Mouse (Mus musculus) heart, postnatal 0 days (tissue): ENCODE data around the gene Ror2. TPM values are rescaled to one million over a fixed set of nuclear protein-coding genes. Genes with fewer than 3 reads are reported as not detected.

ENCODE experiments used
- ATAC-seq: fragments of 200-750 bp; cut with Nextera tagmentation; 2 replicates; pipeline ENCODE4 v1.8.0; 2017; ENCODE audit warnings: low read depth, moderate number of reproducible peaks, moderate library complexity; ENCODE audit not compliant: insufficient read depth
- DNase-seq: peaks from one replicate; pipeline ENCODE4 v3.0.0-alpha.2; 2016; ENCODE audit warnings: low spot score
- H3K27ac ChIP-seq: fragments of 300-500 bp; sonication (generic); 2 replicates; pipeline ENCODE4 v1.5.1; 2014; ENCODE audit warnings: low read depth, mild to moderate bottlenecking
- H3K27me3 ChIP-seq: fragments of 300-500 bp; sonication (generic); 2 replicates; pipeline ENCODE4 v1.6.1; 2014; ENCODE audit warnings: low read length, mixed read lengths; ENCODE audit not compliant: control insufficient read depth, insufficient read depth
- H3K36me3 ChIP-seq: fragments of 300-500 bp; sonication (generic); replicated peaks from 2 replicates; pipeline ENCODE4 v1.6.1; 2014; ENCODE audit warnings: low read length, mixed read lengths; ENCODE audit not compliant: control insufficient read depth, insufficient read depth
- H3K4me1 ChIP-seq: fragments of 300-500 bp; sonication (generic); 2 replicates; pipeline ENCODE4 v1.6.1; 2014; ENCODE audit warnings: antibody characterized with exemption; ENCODE audit not compliant: control insufficient read depth, insufficient read depth
- H3K4me2 ChIP-seq: fragments of 300-500 bp; sonication (generic); 2 replicates; pipeline ENCODE4 v1.6.1; 2014; ENCODE audit warnings: low read depth, mild to moderate bottlenecking, low read length, moderate library complexity
- H3K4me3 ChIP-seq: fragments of 300-500 bp; sonication (generic); 2 replicates; pipeline ENCODE4 v1.5.1; 2014; ENCODE audit warnings: low read depth, low read length
- H3K9ac ChIP-seq: fragments of 300-500 bp; sonication (generic); replicated peaks from 2 replicates; pipeline ENCODE4 v1.6.1; 2014; ENCODE audit warnings: low read depth, low read length, mixed read lengths
- H3K9me3 ChIP-seq: fragments of 300-500 bp; sonication (generic); replicated peaks from 2 replicates; pipeline ENCODE4 v1.6.1; 2016; ENCODE audit warnings: low read length; ENCODE audit not compliant: control insufficient read depth
- CTCF ChIP-seq: IDR thresholded peaks from 2 replicates; pipeline ENCODE4 v1.5.1; 2016; ENCODE audit warnings: antibody characterized with exemption, control low read depth, low read depth
- EP300 ChIP-seq: IDR thresholded peaks from 2 replicates; pipeline ENCODE4 v1.6.1; 2016; ENCODE audit warnings: antibody characterized with exemption, low read depth
- WGBS: fragments of 180-500 bp; shearing (Covaris S2); extraction: QIAGEN DNeasy Blood & Tissue Kit; methylation state at CpG from one replicate; pipeline ENCODE4 v1.1.7; 2014; 5-methylcytosine and 5-hydroxymethylcytosine counted together
- polyA plus RNA-seq: library from polyadenylated mRNA; unstranded; fragments of >200 nt; fragmentation: Nextera tagmentation; extraction: Ambion mirVana; gene quantifications from 2 replicates; pipeline ENCODE4 v1.2.1, GENCODE M21; 2015
- total RNA-seq: library from RNA; depleted of rRNA; stranded (reverse); fragments of >200 nt; gene quantifications from 2 replicates; pipeline ENCODE4 v1.2.3, GENCODE M21; 2014; ENCODE audit warnings: low replicate concordance

Ror2 gene
- total and polyA plus RNA-seq, 2 experiments from 2014 or later: 6.6 to 19.1 TPM

DNA sequence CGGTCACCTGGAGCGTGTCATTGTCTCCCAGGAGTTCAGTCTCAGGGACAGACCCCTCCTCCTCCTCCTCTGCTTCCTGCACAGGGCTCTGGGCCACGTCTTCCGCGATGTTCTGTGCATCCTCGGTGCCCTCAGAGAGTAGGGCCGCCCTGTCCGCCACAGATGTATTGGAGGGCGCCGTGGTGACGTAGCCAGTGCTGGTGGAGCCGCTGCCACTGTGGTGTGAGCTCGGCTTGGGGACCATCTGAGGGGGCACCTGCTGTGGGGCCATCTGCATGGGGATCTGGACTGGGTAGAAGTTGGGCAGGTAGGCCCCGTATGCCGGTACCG, 175.7 kb downstream of the Ror2 start:
- Histone ChIP-seq H3K4me1 (no peaks in the 10 kb centered on the region), H3K4me3 (no peak overlapping the region), H3K27me3 (no peaks in the 10 kb centered on the region), H3K4me2 (no peak overlapping the region), H3K27ac (no peak overlapping the region), H3K9ac (no peak overlapping the region), H3K9me3 (no peaks in the 10 kb centered on the region), H3K36me3 (peaks cover 15% of the 10 kb centered on the region)
- DNase-seq (no peak), ATAC-seq (no peak)
- no peak for TF ChIP-seq CTCF
- TF ChIP-seq EP300: no peak
- WGBS: 87% methylated on average over 16 of the region's 16 CpGs

DNA sequence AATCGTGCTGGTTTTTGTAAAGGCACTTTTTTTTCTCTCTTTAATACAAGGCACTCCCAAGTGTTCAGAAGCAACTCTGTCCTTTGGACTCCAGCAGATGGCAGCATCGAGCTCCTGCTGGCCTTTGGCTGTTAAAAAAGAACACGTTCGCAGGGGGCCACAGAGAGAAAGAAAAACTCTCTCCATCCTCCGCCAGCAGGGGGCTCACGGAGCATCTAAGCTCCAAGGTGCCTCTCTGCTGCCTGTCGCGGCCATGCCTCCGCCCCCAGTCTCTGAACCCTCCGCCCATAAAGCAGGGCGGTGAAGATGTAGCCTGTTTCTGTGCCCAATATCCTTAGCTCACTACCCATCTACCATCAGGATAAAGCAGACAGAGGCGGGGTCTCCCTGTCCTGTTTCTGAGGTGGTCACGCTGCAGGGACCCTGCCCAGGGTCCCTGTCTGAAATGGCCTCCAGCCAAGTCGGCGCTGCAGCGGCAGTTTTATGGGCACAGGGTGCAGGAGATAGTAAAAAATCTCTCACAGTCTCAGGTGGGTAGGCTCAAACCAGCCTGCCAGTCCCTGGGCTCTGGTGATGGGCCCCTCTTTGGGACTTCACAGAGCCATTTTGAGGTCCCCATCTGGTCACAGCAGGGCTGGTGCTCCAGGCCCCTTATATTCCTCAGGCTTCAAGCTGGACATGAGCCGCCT, 176.2 kb downstream of the Ror2 start:
- ATAC-seq: peak; percentile 83
- WGBS: 26% methylated on average over 17 of the region's 17 CpGs
- no peaks in the 10 kb centered on the region for H3K4me1 ChIP-seq
- no peak overlapping the region for H3K27ac ChIP-seq
- no peak overlapping the region for H3K9ac ChIP-seq
- no peak overlapping the region for H3K4me2 ChIP-seq
- no peaks in the 10 kb centered on the region for H3K27me3 ChIP-seq
- no peaks in the 10 kb centered on the region for H3K9me3 ChIP-seq
- H3K4me3 ChIP-seq: no peak overlapping the region
- DNase-seq: peak; percentile 95
- H3K36me3 ChIP-seq: peaks cover 15% of the 10 kb centered on the region
- TF ChIP-seq CTCF (peak; percentile 98), EP300 (no peak)

DNA sequence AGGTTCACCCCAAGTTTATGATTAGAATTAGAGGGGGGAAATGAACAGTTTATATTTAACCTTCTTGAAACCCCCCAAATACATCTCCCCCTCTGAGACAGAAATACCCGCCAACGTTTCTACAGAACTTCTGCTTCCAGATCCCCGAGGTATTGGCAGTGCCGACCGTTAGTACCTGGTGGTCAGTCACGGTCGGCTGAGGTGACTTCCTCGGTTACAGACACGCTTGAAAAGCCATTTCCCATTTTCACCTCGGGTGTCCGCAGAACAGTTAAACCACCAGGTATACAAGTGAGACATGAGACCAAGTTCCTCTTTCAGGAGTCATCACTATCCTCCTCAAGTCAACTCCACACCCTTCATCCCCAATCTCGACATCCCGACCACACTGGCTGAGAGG, 179.2 kb downstream of the Ror2 start:
- H3K4me3 ChIP-seq: no peak overlapping the region
- 81% methylated on average over 13 of the region's 13 CpGs for WGBS
- H3K4me1 ChIP-seq: no peaks in the 10 kb centered on the region
- H3K9me3 ChIP-seq: no peaks in the 10 kb centered on the region
- H3K9ac ChIP-seq: no peak overlapping the region
- no peaks in the 10 kb centered on the region for H3K27me3 ChIP-seq
- no peak for DNase-seq
- TF ChIP-seq CTCF: no peak
- TF ChIP-seq EP300: no peak
- no peak overlapping the region for H3K4me2 ChIP-seq
- H3K27ac ChIP-seq: no peak overlapping the region
- peaks cover 14% of the 10 kb centered on the region for H3K36me3 ChIP-seq
- no peak for ATAC-seq

DNA sequence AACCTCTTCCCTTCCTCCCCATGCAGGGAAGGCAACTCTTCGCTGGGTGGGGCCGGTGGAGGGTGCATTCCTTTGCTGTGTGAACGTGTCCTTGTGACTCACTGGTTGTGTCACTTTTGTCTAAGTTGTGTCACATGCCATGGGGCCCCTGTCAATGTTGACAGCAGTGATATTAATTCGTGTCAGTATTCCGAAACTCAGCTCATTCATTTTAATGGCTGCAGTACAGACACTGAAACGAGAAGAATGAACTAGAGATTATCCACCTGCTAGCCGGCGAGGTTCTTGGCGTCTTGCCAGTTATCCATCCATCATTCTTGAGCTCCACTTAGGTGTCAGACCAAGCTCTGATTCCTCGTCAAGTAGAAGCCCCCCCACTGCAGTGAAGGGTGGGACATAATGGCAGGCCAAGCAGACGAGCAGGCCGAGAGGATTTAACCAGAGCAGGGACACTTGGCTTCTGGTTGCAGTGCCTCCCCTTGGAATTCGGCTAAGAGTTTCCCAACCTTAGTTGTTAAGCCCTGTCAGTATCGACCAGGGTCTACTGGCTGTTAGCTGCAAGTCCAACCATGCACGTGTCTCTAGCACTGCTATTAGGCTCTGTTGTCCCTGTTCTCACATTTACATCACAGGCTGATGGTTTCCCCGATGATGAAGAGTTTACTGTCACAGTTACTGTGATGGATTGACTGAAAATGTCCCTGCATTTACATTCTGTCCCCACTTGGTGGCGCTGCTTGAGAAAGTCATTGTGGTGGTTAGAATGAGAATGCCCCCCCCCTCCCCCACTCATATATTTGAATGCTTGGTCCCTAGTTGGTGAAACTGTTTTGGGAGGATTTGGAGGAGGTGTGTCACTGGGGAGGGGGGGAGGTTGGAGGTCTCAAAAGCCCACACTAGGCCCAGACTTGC, 185.9 kb downstream of the Ror2 start:
- no peak overlapping the region for H3K4me3 ChIP-seq
- H3K27ac ChIP-seq: peak overlapping the region; percentile 64; the same call in 1 of the 2 replicates
- ATAC-seq (peak; percentile 50), DNase-seq (peak; percentile 56)
- WGBS: 14% methylated on average over 17 of the region's 17 CpGs
- H3K9me3 ChIP-seq: no peaks in the 10 kb centered on the region
- no peaks in the 10 kb centered on the region for H3K27me3 ChIP-seq
- H3K36me3 ChIP-seq: no peaks in the 10 kb centered on the region
- TF ChIP-seq EP300 (no peak), CTCF (peak; percentile 58)
- peaks cover 10% of the 10 kb centered on the region; the same call in 1 of the 2 replicates for H3K4me1 ChIP-seq
- no peak overlapping the region for H3K9ac ChIP-seq
- H3K4me2 ChIP-seq: peak overlapping the region; percentile 37

DNA sequence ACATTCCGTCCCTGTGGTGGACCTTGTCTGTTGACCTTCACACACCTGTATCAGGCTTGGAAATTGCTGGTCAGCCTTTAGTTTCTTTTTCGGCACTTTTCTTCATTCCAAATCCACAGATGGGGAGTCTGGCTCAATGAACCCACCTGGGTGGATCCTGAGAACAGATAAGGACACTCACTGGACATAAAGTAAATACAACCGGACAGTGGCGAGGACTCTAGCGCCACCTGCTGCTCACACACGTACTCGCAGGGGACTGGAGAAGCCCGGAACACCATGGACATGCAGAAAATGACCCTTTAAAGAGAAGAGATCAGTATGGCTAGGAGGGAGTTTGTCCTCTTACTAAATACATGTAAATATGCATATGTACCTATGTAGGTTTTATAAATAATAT, 189.3 kb downstream of the Ror2 start:
- WGBS: 16% methylated on average over 8 of the region's 8 CpGs
- H3K9me3 ChIP-seq: no peaks in the 10 kb centered on the region
- peak; percentile 63 for DNase-seq
- H3K36me3 ChIP-seq: no peaks in the 10 kb centered on the region
- peaks cover 10% of the 10 kb centered on the region; the same call in 1 of the 2 replicates for H3K4me1 ChIP-seq
- H3K4me3 ChIP-seq: no peak overlapping the region
- H3K9ac ChIP-seq: no peak overlapping the region
- H3K27ac ChIP-seq: no peak overlapping the region
- ATAC-seq: no peak
- H3K27me3 ChIP-seq: no peaks in the 10 kb centered on the region
- no peak overlapping the region for H3K4me2 ChIP-seq
- TF ChIP-seq CTCF (peak; percentile 98), EP300 (no peak)
